Mouse (Mus musculus) thymus, adult 2 months (tissue): ENCODE results near the gene Nacad.

ENCODE experiments used
- CTCF ChIP-seq: fragments of 200-500 bp; IDR thresholded peaks from 2 replicates; pipeline ENCODE4 v1.5.1; 2012; ENCODE audit warnings: mild to moderate bottlenecking, control low read depth, low read length, moderate library complexity, borderline replicate concordance; ENCODE audit not compliant: control insufficient read depth, poor library complexity, insufficient read depth; ENCODE audit errors: extremely low read depth
- POLR2A ChIP-seq: fragments of 200-500 bp; IDR thresholded peaks from 2 replicates; pipeline ENCODE4 v1.6.1; 2012; ENCODE audit warnings: mild to moderate bottlenecking, low read length, control low read depth, moderate library complexity; ENCODE audit not compliant: control insufficient read depth, poor library complexity, insufficient read depth; ENCODE audit errors: extremely low read depth

- TF ChIP-seq CTCF: no peak
- TF ChIP-seq POLR2A: peak; percentile 56; the same call in 1 of the 2 replicates
These were observed 45.0 kb downstream of the Nacad start for GRCm38 (mm10) chr11:6560655-6561360.
